Mouse (Mus musculus) intestine, embryonic 14.5 days (tissue): ENCODE results near the gene Slc30a9. TPM values are rescaled to one million over a fixed set of nuclear protein-coding genes. Genes with fewer than 3 reads are reported as not detected.

Experiments used
- ATAC-seq: fragments of 200-750 bp; cut with Nextera tagmentation; replicated peaks from 2 replicates; pipeline ENCODE4 v1.8.0; 2017; ENCODE audit warnings: low read depth, moderate number of reproducible peaks, moderate TSS enrichment, moderate library complexity; ENCODE audit not compliant: low FRiP score, low TSS enrichment
- DNase-seq: peaks from one replicate; pipeline ENCODE4 v3.0.0-alpha.2; 2018; ENCODE audit warnings: low spot score
- H3K27ac ChIP-seq: fragments of 300-500 bp; sonication (generic); 2 replicates; pipeline ENCODE4 v1.5.1; 2014; ENCODE audit warnings: low read depth, mild to moderate bottlenecking, control low read depth
- H3K27me3 ChIP-seq: fragments of 300-500 bp; sonication (generic); replicated peaks from 2 replicates; pipeline ENCODE4 v1.6.1; 2014; ENCODE audit warnings: low read length, control low read depth; ENCODE audit not compliant: control insufficient read depth, insufficient read depth
- H3K36me3 ChIP-seq: fragments of 300-500 bp; sonication (generic); 2 replicates; pipeline ENCODE4 v1.6.1; 2014; ENCODE audit warnings: low read length, control low read depth; ENCODE audit not compliant: control insufficient read depth, insufficient read depth
- H3K4me1 ChIP-seq: fragments of 300-500 bp; sonication (generic); replicated peaks from 2 replicates; pipeline ENCODE4 v1.6.1; 2014; ENCODE audit warnings: low read length, control low read depth, mixed read lengths; ENCODE audit not compliant: control insufficient read depth, insufficient read depth
- H3K4me2 ChIP-seq: fragments of 300-500 bp; sonication (generic); 2 replicates; pipeline ENCODE4 v1.6.1; 2014; ENCODE audit warnings: low read length
- H3K4me3 ChIP-seq: fragments of 300-500 bp; sonication (generic); 2 replicates; pipeline ENCODE4 v1.5.1; 2014; ENCODE audit warnings: low read depth, low read length, control low read depth, mixed read lengths
- H3K9ac ChIP-seq: fragments of 300-500 bp; sonication (generic); 2 replicates; pipeline ENCODE4 v1.6.1; 2014; ENCODE audit warnings: mild to moderate bottlenecking, low read length
- H3K9me3 ChIP-seq: fragments of 300-500 bp; sonication (generic); 2 replicates; pipeline ENCODE4 v1.6.1; 2016; ENCODE audit warnings: low read length, control low read depth; ENCODE audit not compliant: control insufficient read depth
- WGBS: fragments of 180-500 bp; shearing (Covaris S2); extraction: QIAGEN DNeasy Blood & Tissue Kit; methylation state at CpG from one replicate; pipeline ENCODE4 v1.1.7; 2014; 5-methylcytosine and 5-hydroxymethylcytosine counted together
- polyA plus RNA-seq: library from polyadenylated mRNA; unstranded; fragments of >200 nt; fragmentation: Nextera tagmentation; extraction: Ambion mirVana; gene quantifications from 2 replicates; pipeline ENCODE4 v1.2.1, GENCODE M21; 2014

The Slc30a9 gene
- polyA plus RNA-seq, 1 experiment from 2014 or later = 98.2 TPM

GRCm38 (mm10) chr5:67301722-67302331 is 4.9 kb upstream of the Slc30a9 start:
- no peak overlapping the region for H3K4me3 ChIP-seq
- H3K9ac ChIP-seq = no peak overlapping the region
- H3K9me3 ChIP-seq = no peaks in the 10 kb centered on the region
- DNase-seq (no peak), ATAC-seq (no peak)
- H3K27ac ChIP-seq = no peak overlapping the region
- H3K4me2 ChIP-seq = no peak overlapping the region
- H3K4me1 ChIP-seq = no peaks in the 10 kb centered on the region
- H3K27me3 ChIP-seq = no peaks in the 10 kb centered on the region
- no peaks in the 10 kb centered on the region for H3K36me3 ChIP-seq
- 83% methylated on average over 6 of the region's 8 CpGs for WGBS

GRCm38 (mm10) chr5:67303816-67304215 is 2.9 kb upstream of the Slc30a9 start:
- WGBS = 91% methylated on average over 1 of the region's 1 CpGs
- Histone ChIP-seq H3K4me1 (peaks cover 6% of the 10 kb centered on the region; the same call in 1 of the 2 replicates), H3K27ac (no peak overlapping the region), H3K27me3 (no peaks in the 10 kb centered on the region), H3K9ac (no peak overlapping the region), H3K4me3 (no peak overlapping the region), H3K9me3 (no peaks in the 10 kb centered on the region), H3K36me3 (no peaks in the 10 kb centered on the region), H3K4me2 (no peak overlapping the region)
- DNase-seq (no peak), ATAC-seq (no peak)

- H3K9ac ChIP-seq = peak overlapping the region; percentile 86
- 32% methylated on average over 13 of the region's 13 CpGs for WGBS
- no peaks in the 10 kb centered on the region for H3K27me3 ChIP-seq
- peaks cover 6% of the 10 kb centered on the region; the same call in 1 of the 2 replicates for H3K4me1 ChIP-seq
- H3K9me3 ChIP-seq = no peaks in the 10 kb centered on the region
- H3K27ac ChIP-seq = no peak overlapping the region
- peak overlapping the region; percentile 84 for H3K4me2 ChIP-seq
- no peak for ATAC-seq
- peak overlapping the region; percentile 90 for H3K4me3 ChIP-seq
- H3K36me3 ChIP-seq = peaks cover 8% of the 10 kb centered on the region; the same call in 1 of the 2 replicates
- DNase-seq = no peak
Measured at GRCm38 (mm10) chr5:67307659-67308222, 986 bp downstream of the Slc30a9 start.

- H3K27me3 ChIP-seq = no peaks in the 10 kb centered on the region
- no peak overlapping the region for H3K4me2 ChIP-seq
- no peak overlapping the region for H3K9ac ChIP-seq
- DNase-seq (no peak), ATAC-seq (no peak)
- H3K4me1 ChIP-seq = peaks cover 6% of the 10 kb centered on the region; the same call in 1 of the 2 replicates
- no peak overlapping the region for H3K4me3 ChIP-seq
- H3K36me3 ChIP-seq = peaks cover 16% of the 10 kb centered on the region
- WGBS = 83% methylated on average over 3 of the region's 3 CpGs
- no peak overlapping the region for H3K27ac ChIP-seq
- H3K9me3 ChIP-seq = no peaks in the 10 kb centered on the region
Measured at GRCm38 (mm10) chr5:67311811-67312521, 5.2 kb downstream of the Slc30a9 start.

GRCm38 (mm10) chr5:67312522-67312851 is 5.7 kb downstream of the Slc30a9 start:
- no peak for ATAC-seq
- H3K36me3 ChIP-seq = peaks cover 20% of the 10 kb centered on the region
- H3K9ac ChIP-seq = no peak overlapping the region
- H3K9me3 ChIP-seq = no peaks in the 10 kb centered on the region
- H3K4me1 ChIP-seq = peaks cover 6% of the 10 kb centered on the region; the same call in 1 of the 2 replicates
- no peak overlapping the region for H3K4me3 ChIP-seq
- H3K27me3 ChIP-seq = no peaks in the 10 kb centered on the region
- no peak overlapping the region for H3K27ac ChIP-seq
- H3K4me2 ChIP-seq = no peak overlapping the region
- WGBS = 92% methylated on average over 3 of the region's 3 CpGs
- DNase-seq = no peak

- no peak overlapping the region for H3K9ac ChIP-seq
- no peak for DNase-seq
Measured at GRCm38 (mm10) chr5:67321656-67322268, 15.0 kb downstream of the Slc30a9 start.

GRCm38 (mm10) chr5:67324032-67324431 is 17.3 kb downstream of the Slc30a9 start:
- peaks cover 19% of the 10 kb centered on the region for H3K36me3 ChIP-seq
- H3K4me3 ChIP-seq = no peak overlapping the region
- DNase-seq (no peak), ATAC-seq (no peak)
- WGBS = 41% methylated on average over 1 of the region's 1 CpGs
- no peak overlapping the region for H3K4me2 ChIP-seq
- no peak overlapping the region for H3K27ac ChIP-seq
- H3K9ac ChIP-seq = no peak overlapping the region
- H3K27me3 ChIP-seq = no peaks in the 10 kb centered on the region
- H3K9me3 ChIP-seq = no peaks in the 10 kb centered on the region
- H3K4me1 ChIP-seq = no peaks in the 10 kb centered on the region

More at GRCm38 (mm10) chr5:67321656-67322268, 15.0 kb downstream of the Slc30a9 start:
- Histone ChIP-seq H3K27me3 (no peaks in the 10 kb centered on the region), H3K4me1 (no peaks in the 10 kb centered on the region), H3K36me3 (peaks cover 25% of the 10 kb centered on the region), H3K4me3 (no peak overlapping the region), H3K27ac (no peak overlapping the region), H3K9me3 (no peaks in the 10 kb centered on the region), H3K4me2 (no peak overlapping the region)
- no peak for ATAC-seq
- WGBS = 90% methylated on average over 17 of the region's 17 CpGs

- Histone ChIP-seq H3K27me3 (no peaks in the 10 kb centered on the region), H3K27ac (no peak overlapping the region), H3K9ac (no peak overlapping the region), H3K4me2 (no peak overlapping the region), H3K9me3 (no peaks in the 10 kb centered on the region), H3K4me3 (no peak overlapping the region), H3K36me3 (peaks cover 63% of the 10 kb centered on the region), H3K4me1 (no peaks in the 10 kb centered on the region)
- WGBS = 88% methylated on average over 6 of the region's 6 CpGs
- no peak for ATAC-seq
- DNase-seq = no peak
Measured at GRCm38 (mm10) chr5:67340811-67341210, 34.1 kb downstream of the Slc30a9 start.
